Mouse (Mus musculus) heart, embryonic 12.5 days (tissue): ENCODE results near the gene Fam81a. TPM values are rescaled to one million over a fixed set of nuclear protein-coding genes. Genes with fewer than 3 reads are reported as not detected.

Source experiments
- ATAC-seq: fragments of 200-750 bp; cut with Nextera tagmentation; 2 replicates; pipeline ENCODE4 v1.8.0; 2017; ENCODE audit warnings: moderate TSS enrichment, moderate library complexity; ENCODE audit not compliant: insufficient number of reproducible peaks, low FRiP score
- H3K27ac ChIP-seq: fragments of 300-500 bp; sonication (generic); 2 replicates; pipeline ENCODE4 v1.5.1; 2016; ENCODE audit warnings: mild to moderate bottlenecking, moderate library complexity; ENCODE audit not compliant: poor library complexity, severe bottlenecking
- H3K27me3 ChIP-seq: fragments of 300-500 bp; sonication (generic); replicated peaks from 2 replicates; pipeline ENCODE4 v1.6.1; 2016; ENCODE audit warnings: mild to moderate bottlenecking, moderate library complexity
- H3K36me3 ChIP-seq: fragments of 300-500 bp; sonication (generic); 2 replicates; pipeline ENCODE4 v1.6.1; 2016; ENCODE audit warnings: mild to moderate bottlenecking, moderate library complexity
- H3K4me1 ChIP-seq: fragments of 300-500 bp; sonication (generic); replicated peaks from 2 replicates; pipeline ENCODE4 v1.6.1; 2016; ENCODE audit warnings: mild to moderate bottlenecking
- H3K4me2 ChIP-seq: fragments of 300-500 bp; sonication (generic); 2 replicates; pipeline ENCODE4 v1.6.1; 2016; ENCODE audit warnings: mild to moderate bottlenecking, moderate library complexity
- H3K4me3 ChIP-seq: fragments of 300-500 bp; sonication (generic); 2 replicates; pipeline ENCODE4 v1.5.1; 2016; ENCODE audit warnings: mild to moderate bottlenecking
- H3K9ac ChIP-seq: fragments of 300-500 bp; sonication (generic); 2 replicates; pipeline ENCODE4 v1.6.1; 2016; ENCODE audit warnings: mild to moderate bottlenecking, moderate library complexity
- H3K9me3 ChIP-seq: fragments of 300-500 bp; sonication (generic); replicated peaks from 2 replicates; pipeline ENCODE4 v1.6.1; 2016; ENCODE audit warnings: mild to moderate bottlenecking, moderate library complexity
- WGBS: fragments of 180-500 bp; shearing (Covaris S2); methylation state at CpG from one replicate; pipeline ENCODE4 v1.1.7; 2016; 5-methylcytosine and 5-hydroxymethylcytosine counted together
- polyA plus RNA-seq: library from polyadenylated mRNA; unstranded; fragments of >200 nt; fragmentation: Nextera tagmentation; extraction: Ambion mirVana; gene quantifications from 2 replicates; pipeline ENCODE4 v1.2.1, GENCODE M21; 2016

Gene Fam81a
- polyA plus RNA-seq: 31.5 and 35.0 TPM in 2 replicates

DNA sequence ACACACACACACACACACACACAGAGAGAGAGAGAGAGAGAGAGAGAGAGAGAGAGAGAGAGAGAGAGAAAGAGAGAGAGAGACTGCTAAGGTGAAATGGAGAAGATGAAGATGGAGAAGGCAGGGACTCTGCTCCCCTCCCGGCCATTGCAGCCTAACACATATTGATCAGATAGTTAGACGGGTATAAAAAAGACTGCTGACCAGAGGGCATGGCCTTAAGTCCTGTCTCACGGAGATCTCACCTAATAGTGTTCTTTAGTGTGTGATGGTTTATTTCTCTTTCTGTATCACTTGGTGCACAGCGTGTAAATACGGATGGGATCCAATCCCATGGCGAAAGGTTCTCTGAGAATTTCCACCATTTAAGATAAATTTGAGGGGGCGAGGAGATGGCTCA is at the start of gene Fam81a:
TSS of gene Fam81a (minus strand) at position 101 of the 400 bp plus-strand sequence.
- ATAC-seq: no peak
- no peaks in the 10 kb centered on the region for H3K9me3 ChIP-seq
- peak within 1 kb of the TSS; percentile 97 for H3K4me2 ChIP-seq
- peaks cover 30% of the 10 kb centered on the region for H3K4me1 ChIP-seq
- no peak within 1 kb of the TSS for H3K27ac ChIP-seq
- peak within 1 kb of the TSS; percentile 80 for H3K4me3 ChIP-seq
- 70% methylated on average over 7 of the region's 7 CpGs for WGBS
- peak within 1 kb of the TSS; percentile 77 for H3K9ac ChIP-seq
- H3K36me3 ChIP-seq: no peaks in the 10 kb centered on the region
- peaks cover 22% of the 10 kb centered on the region; the same call in 1 of the 2 replicates for H3K27me3 ChIP-seq

DNA sequence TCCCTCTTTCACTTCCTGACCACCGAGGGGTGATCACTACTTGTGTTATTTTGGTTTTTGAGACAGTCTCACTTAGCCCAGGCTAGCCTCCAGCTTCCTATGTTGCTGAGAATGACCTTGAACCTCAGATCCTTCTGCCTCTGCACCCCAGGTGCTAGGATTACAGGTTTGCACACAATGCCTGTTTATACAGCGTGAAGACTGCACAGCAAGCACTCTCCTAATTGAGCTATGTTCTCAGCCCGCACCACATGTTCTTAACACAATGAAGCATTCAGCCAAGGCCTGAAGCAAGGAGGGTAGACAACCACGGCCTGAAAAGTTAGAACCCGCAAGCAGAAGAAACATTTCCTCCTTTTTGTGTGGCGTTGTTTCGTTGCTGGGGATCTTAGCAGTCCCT is 40.3 kb upstream of the Fam81a start:
- ATAC-seq: no peak
- 62% methylated on average over 7 of the region's 7 CpGs for WGBS
- Histone ChIP-seq H3K27me3 (no peaks in the 10 kb centered on the region), H3K4me1 (no peaks in the 10 kb centered on the region), H3K9ac (no peak overlapping the region), H3K4me2 (no peak overlapping the region), H3K4me3 (no peak overlapping the region), H3K27ac (no peak overlapping the region), H3K9me3 (no peaks in the 10 kb centered on the region), H3K36me3 (no peaks in the 10 kb centered on the region)

DNA sequence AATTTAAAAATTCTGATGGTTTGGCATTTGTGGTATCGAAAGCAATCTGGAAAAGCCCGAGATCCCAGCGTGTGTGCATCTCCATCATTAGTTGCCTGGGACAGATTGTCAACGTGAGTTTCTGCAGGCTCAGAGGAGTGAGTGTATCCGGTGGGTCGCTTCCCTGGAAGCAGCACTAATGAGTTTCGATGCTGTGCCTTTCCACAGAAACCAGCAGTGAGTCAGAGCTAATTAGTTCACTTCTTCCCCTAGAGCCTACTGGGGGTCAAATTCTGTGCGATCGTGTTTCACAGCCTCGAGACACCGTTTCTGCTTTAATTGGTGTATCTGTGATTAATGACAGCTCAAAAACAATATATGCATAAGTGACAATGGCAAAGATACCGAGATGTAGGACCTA is 39.4 kb upstream of the Fam81a start:
- Histone ChIP-seq H3K9ac (no peak overlapping the region), H3K4me2 (no peak overlapping the region), H3K27me3 (no peaks in the 10 kb centered on the region), H3K4me1 (no peaks in the 10 kb centered on the region), H3K27ac (no peak overlapping the region), H3K9me3 (no peaks in the 10 kb centered on the region), H3K36me3 (no peaks in the 10 kb centered on the region), H3K4me3 (no peak overlapping the region)
- 71% methylated on average over 12 of the region's 12 CpGs for WGBS
- ATAC-seq: no peak

DNA sequence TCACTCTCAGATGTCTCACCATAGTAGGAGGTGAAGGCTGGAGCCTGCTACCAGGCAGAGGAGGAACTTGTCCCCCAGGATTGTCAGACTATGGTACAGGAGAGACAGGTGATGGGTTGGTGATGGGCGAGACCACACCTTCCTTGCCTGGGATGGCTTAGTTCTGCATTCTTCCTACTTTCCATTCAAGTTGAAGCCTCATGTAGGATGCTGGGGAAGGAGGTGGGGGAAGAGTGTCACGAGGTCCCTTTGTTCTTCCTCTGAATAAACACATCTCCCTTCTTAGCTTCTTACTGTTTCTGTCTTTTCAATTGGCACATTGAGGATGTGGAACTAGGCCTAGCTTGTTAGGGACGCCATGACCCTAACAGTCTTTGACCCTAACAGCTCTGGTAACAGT is 33.9 kb upstream of the Fam81a start:
- no peaks in the 10 kb centered on the region for H3K9me3 ChIP-seq
- H3K27ac ChIP-seq: no peak overlapping the region
- H3K4me1 ChIP-seq: peaks cover 3% of the 10 kb centered on the region; the same call in 1 of the 2 replicates
- no peak overlapping the region for H3K4me3 ChIP-seq
- no peaks in the 10 kb centered on the region for H3K27me3 ChIP-seq
- H3K9ac ChIP-seq: no peak overlapping the region
- 69% methylated on average over 3 of the region's 3 CpGs for WGBS
- H3K36me3 ChIP-seq: no peaks in the 10 kb centered on the region
- H3K4me2 ChIP-seq: no peak overlapping the region
- no peak for ATAC-seq

DNA sequence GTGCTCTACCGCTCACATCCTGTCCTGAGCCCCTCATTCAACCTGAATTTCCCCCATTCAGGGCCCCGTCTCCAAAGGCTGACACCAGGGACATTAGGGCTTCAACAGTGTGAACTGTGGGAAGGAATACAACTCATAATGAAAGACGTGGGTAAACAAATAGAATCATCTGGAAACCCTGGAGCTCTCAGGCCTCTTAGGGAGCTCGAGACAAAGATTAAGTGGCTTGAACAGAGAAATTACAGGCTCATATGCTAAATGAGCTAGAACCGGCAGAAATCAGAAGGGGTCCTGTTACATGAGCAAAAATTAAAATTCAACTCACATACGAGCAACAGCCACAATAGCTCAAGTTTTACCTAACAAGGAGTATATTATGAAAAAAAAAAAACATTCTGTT is 32.5 kb upstream of the Fam81a start:
- WGBS: 60% methylated on average over 6 of the region's 6 CpGs
- Histone ChIP-seq H3K9me3 (no peaks in the 10 kb centered on the region), H3K4me1 (peaks cover 3% of the 10 kb centered on the region; the same call in 1 of the 2 replicates), H3K27me3 (no peaks in the 10 kb centered on the region), H3K4me2 (no peak overlapping the region), H3K36me3 (no peaks in the 10 kb centered on the region), H3K27ac (no peak overlapping the region), H3K4me3 (no peak overlapping the region), H3K9ac (no peak overlapping the region)
- no peak for ATAC-seq

DNA sequence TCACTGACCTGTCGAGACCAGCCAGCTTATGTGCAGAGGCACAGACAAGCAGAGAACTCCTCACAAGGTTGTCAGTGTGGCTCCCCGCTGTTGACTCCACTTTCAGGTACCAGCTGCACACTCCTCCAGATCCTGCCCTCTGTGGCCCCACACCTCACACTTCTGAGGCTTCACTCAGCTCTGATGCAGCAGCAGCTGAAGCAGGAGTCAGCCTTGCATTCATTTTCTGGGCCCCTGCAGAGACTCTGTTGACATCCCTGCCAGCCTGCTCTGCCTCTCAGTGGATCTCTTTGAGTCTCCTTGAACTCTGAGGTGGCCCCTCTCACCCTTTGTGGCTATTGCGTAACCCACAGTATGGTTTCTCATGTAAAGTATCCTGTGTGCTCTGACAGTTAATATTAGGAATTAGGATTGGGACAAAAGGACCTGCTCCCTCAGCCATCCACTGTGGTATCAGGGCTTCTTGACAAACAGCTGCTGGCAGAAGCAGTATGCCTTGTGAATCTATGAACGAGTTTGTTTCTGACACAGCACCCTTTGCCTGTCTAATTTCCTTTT is 32.0 kb upstream of the Fam81a start:
- ATAC-seq: no peak
- no peak overlapping the region for H3K4me2 ChIP-seq
- no peaks in the 10 kb centered on the region for H3K9me3 ChIP-seq
- 62% methylated on average over 4 of the region's 4 CpGs for WGBS
- no peaks in the 10 kb centered on the region for H3K27me3 ChIP-seq
- H3K4me1 ChIP-seq: peaks cover 3% of the 10 kb centered on the region; the same call in 1 of the 2 replicates
- H3K4me3 ChIP-seq: no peak overlapping the region
- no peaks in the 10 kb centered on the region for H3K36me3 ChIP-seq
- H3K27ac ChIP-seq: no peak overlapping the region
- no peak overlapping the region for H3K9ac ChIP-seq

DNA sequence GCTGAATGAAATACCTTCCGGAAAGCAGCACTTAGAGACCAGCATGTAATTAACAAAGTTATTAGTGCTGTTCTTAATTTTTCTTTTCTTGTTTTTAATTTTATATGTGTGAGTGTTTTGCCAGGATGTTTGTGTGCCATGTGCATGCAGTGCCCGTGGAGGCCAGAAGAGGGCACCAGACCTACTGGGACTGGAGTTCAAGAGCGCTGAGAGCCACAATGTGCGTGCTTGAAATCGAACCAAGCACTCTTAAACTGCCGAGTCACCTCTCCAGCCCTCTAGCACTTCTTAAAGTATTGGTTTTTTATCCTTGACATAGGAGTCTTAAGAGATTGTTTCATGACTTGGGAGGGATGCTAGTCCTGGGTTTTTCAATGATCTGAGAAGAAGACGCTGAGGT is 26.6 kb upstream of the Fam81a start:
- Histone ChIP-seq H3K4me3 (no peak overlapping the region), H3K9ac (no peak overlapping the region), H3K9me3 (no peaks in the 10 kb centered on the region), H3K27me3 (no peaks in the 10 kb centered on the region), H3K36me3 (no peaks in the 10 kb centered on the region), H3K4me1 (no peaks in the 10 kb centered on the region), H3K27ac (no peak overlapping the region), H3K4me2 (no peak overlapping the region)
- ATAC-seq: no peak
- WGBS: 81% methylated on average over 7 of the region's 7 CpGs

DNA sequence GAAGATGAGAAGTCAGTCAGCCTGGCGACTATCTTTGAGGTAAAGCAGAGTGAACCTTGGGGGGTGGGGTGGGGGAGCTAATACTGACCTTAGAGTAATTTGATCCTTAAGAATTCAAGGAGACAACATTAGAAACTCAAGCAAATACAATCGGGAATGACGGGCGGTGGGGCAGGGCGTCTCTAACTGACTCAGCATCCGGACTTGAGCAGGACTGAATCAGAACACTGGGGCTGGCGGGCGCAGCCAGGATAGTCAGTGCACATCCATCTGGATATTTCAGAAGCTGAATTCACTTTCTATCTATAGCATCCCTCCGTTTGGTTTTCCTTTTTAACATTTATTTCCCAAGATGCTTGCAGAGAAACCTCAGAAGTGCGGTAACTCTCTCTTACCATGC is 17.7 kb upstream of the Fam81a start:
- 71% methylated on average over 10 of the region's 10 CpGs for WGBS

DNA sequence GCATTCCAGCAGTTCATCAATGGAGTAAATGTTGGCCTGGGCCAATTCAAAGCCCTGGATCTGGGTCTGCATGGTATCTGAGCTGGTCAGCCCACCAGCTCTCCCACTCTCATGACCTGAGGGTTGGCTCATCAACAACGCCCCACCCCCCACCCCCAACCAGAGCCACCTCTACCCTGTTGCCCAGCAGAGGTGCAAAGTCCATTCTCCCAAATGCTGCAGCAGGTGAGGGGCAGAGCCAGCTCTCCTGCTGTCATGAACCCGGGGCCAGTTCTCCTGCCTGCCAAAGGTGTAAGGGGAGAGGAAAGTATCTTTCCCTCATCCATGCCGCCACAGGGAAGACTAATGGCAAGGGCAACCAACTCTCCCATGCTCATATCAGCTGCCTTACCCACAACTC is 5.3 kb upstream of the Fam81a start:
- H3K9ac ChIP-seq: no peak overlapping the region
- peaks cover 9% of the 10 kb centered on the region; the same call in 1 of the 2 replicates for H3K27me3 ChIP-seq
- H3K36me3 ChIP-seq: no peaks in the 10 kb centered on the region
- WGBS: 57% methylated on average over 3 of the region's 3 CpGs
- no peaks in the 10 kb centered on the region for H3K4me1 ChIP-seq
- H3K27ac ChIP-seq: no peak overlapping the region
- no peaks in the 10 kb centered on the region for H3K9me3 ChIP-seq
- no peak for ATAC-seq
- H3K4me2 ChIP-seq: no peak overlapping the region
- H3K4me3 ChIP-seq: no peak overlapping the region

More for the DNA sequence above, 17.7 kb upstream of the Fam81a start:
- H3K4me3 ChIP-seq: no peak overlapping the region
- H3K9me3 ChIP-seq: no peaks in the 10 kb centered on the region
- H3K4me1 ChIP-seq: no peaks in the 10 kb centered on the region
- ATAC-seq: no peak
- H3K27ac ChIP-seq: no peak overlapping the region
- no peaks in the 10 kb centered on the region for H3K36me3 ChIP-seq
- H3K4me2 ChIP-seq: no peak overlapping the region
- H3K27me3 ChIP-seq: no peaks in the 10 kb centered on the region
- no peak overlapping the region for H3K9ac ChIP-seq

DNA sequence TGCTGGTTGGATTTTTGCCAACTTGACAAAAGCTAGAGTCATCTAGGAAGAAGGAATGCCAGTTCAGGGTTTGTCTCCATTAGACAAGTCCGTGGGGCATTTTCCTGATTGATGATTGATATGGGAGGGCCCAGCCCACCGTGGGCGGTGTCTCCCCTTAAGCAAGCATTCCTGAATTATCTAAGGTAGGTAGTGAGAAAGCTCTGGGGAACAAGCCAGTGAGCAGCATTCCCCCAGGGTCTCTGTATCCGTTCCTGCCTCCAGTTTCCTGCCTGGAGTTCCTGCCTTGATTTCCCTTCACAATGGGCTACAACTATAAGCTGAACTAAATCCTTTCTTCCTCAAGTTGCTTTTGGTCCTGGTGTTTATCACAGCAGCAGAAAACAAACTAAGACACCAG is 3.1 kb upstream of the Fam81a start:
- H3K27me3 ChIP-seq: peaks cover 22% of the 10 kb centered on the region; the same call in 1 of the 2 replicates
- H3K27ac ChIP-seq: no peak overlapping the region
- peaks cover 13% of the 10 kb centered on the region for H3K4me1 ChIP-seq
- WGBS: 77% methylated on average over 4 of the region's 4 CpGs
- no peak for ATAC-seq
- no peaks in the 10 kb centered on the region for H3K9me3 ChIP-seq
- no peaks in the 10 kb centered on the region for H3K36me3 ChIP-seq
- no peak overlapping the region for H3K9ac ChIP-seq
- H3K4me2 ChIP-seq: no peak overlapping the region
- H3K4me3 ChIP-seq: no peak overlapping the region

DNA sequence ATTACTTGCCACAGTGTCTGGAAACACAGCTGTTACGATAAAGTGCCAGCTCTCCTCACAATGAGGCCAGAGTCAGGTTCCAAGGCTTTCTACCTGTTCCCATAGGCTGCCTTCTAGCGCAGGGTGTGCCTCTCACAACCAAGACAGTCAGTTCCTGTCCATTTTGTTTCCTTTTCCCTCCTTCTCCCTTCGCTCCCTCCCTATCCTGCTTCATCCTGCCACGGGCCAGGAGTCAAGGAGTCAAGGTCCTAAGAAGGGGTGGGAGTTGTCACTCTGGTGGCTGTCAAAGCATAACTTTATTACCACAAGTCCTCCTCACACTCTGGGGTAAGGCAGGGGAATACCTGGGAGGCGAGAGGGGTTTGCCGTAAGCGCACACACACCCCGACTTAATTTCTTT is 966 bp upstream of the Fam81a start:
- WGBS: 76% methylated on average over 8 of the region's 8 CpGs
- peaks cover 28% of the 10 kb centered on the region for H3K4me1 ChIP-seq

DNA sequence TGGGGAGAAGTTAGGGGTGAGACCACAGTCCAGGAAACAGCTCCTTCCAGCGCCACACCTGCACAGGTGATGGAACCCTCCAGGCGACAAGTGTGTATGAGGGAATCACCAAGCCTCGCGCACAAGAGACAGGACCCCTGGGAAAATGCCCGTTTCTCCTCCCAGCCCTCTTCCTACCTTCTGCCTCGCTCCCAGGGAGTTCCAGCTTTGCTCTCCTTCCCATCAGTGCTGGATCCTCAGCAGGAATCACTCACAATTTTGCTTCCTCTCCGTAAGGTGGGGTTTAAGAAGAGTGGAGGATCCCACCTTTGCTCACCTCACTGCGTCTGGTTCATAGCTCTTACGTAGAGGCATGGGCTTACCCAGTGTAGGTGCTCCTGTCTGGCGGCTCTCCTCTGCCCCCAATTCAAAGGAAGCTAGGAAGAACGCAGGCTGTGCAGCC is 454 bp downstream of the Fam81a start:
- peak overlapping the region; percentile 97 for H3K4me2 ChIP-seq
- no peak overlapping the region for H3K27ac ChIP-seq
- H3K4me1 ChIP-seq: peaks cover 31% of the 10 kb centered on the region
- H3K9ac ChIP-seq: 0 out of 2 replicates have a peak overlapping the region, but pooled peaks have one; percentile 77
- no peak for ATAC-seq
- peak overlapping the region; percentile 80 for H3K4me3 ChIP-seq
- WGBS: 5% methylated on average over 11 of the region's 11 CpGs
- no peaks in the 10 kb centered on the region for H3K9me3 ChIP-seq
- H3K36me3 ChIP-seq: no peaks in the 10 kb centered on the region
- H3K27me3 ChIP-seq: peaks cover 22% of the 10 kb centered on the region; the same call in 1 of the 2 replicates

More for the DNA sequence above, 966 bp upstream of the Fam81a start:
- H3K9ac ChIP-seq: no peak overlapping the region
- H3K4me3 ChIP-seq: no peak overlapping the region
- H3K36me3 ChIP-seq: no peaks in the 10 kb centered on the region
- peaks cover 22% of the 10 kb centered on the region; the same call in 1 of the 2 replicates for H3K27me3 ChIP-seq
- no peak for ATAC-seq
- H3K9me3 ChIP-seq: no peaks in the 10 kb centered on the region
- no peak overlapping the region for H3K4me2 ChIP-seq
- no peak overlapping the region for H3K27ac ChIP-seq
